Mouse (Mus musculus) hindbrain, embryonic 11.5 days (tissue): ENCODE measurements around the gene Gm42791. TPM values are rescaled to one million over a fixed set of nuclear protein-coding genes. Genes with fewer than 3 reads are reported as not detected.

Source experiments
- ATAC-seq: fragments of 200-750 bp; cut with Nextera tagmentation; 2 replicates; pipeline ENCODE4 v1.8.0; 2017; ENCODE audit warnings: mild to moderate bottlenecking, moderate TSS enrichment, moderate library complexity; ENCODE audit not compliant: low FRiP score
- DNase-seq: peaks from one replicate; pipeline ENCODE4 v3.0.0-alpha.2; 2015; ENCODE audit warnings: low spot score
- H3K27ac ChIP-seq: fragments of 300-500 bp; sonication (generic); 2 replicates; pipeline ENCODE4 v1.5.1; 2014; ENCODE audit warnings: mild to moderate bottlenecking, low read depth, low read length
- H3K27me3 ChIP-seq: fragments of 300-500 bp; sonication (generic); 2 replicates; pipeline ENCODE4 v1.6.1; 2014; ENCODE audit warnings: mild to moderate bottlenecking, low read length, moderate library complexity, mixed read lengths; ENCODE audit not compliant: control insufficient read depth, insufficient read depth
- H3K36me3 ChIP-seq: fragments of 300-500 bp; sonication (generic); 2 replicates; pipeline ENCODE4 v1.6.1; 2014; ENCODE audit warnings: mild to moderate bottlenecking, low read length, moderate library complexity, mixed read lengths; ENCODE audit not compliant: control insufficient read depth, insufficient read depth
- H3K4me1 ChIP-seq: fragments of 300-500 bp; sonication (generic); replicated peaks from 2 replicates; pipeline ENCODE4 v1.6.1; 2014; ENCODE audit warnings: low read length, mixed read lengths; ENCODE audit not compliant: control insufficient read depth, insufficient read depth
- H3K4me2 ChIP-seq: fragments of 300-500 bp; sonication (generic); replicated peaks from 2 replicates; pipeline ENCODE4 v1.6.1; 2014; ENCODE audit warnings: mild to moderate bottlenecking, low read depth, low read length
- H3K4me3 ChIP-seq: fragments of 300-500 bp; sonication (generic); 2 replicates; pipeline ENCODE4 v1.5.1; 2014; ENCODE audit warnings: low read depth, low read length
- H3K9ac ChIP-seq: fragments of 300-500 bp; sonication (generic); 2 replicates; pipeline ENCODE4 v1.6.1; 2014; ENCODE audit warnings: low read depth, low read length
- H3K9me3 ChIP-seq: fragments of 300-500 bp; sonication (generic); 2 replicates; pipeline ENCODE4 v1.6.1; 2016; ENCODE audit warnings: low read length; ENCODE audit not compliant: control insufficient read depth
- WGBS: fragments of 180-500 bp; shearing (Covaris S2); extraction: QIAGEN DNeasy Blood & Tissue Kit; methylation state at CpG from one replicate; pipeline ENCODE4 v1.1.7; 2014; 5-methylcytosine and 5-hydroxymethylcytosine counted together
- polyA plus RNA-seq: library from polyadenylated mRNA; unstranded; fragments of >200 nt; fragmentation: Nextera tagmentation; extraction: Ambion mirVana; gene quantifications from 2 replicates; pipeline ENCODE4 v1.2.1, GENCODE M21; 2014

Gm42791 gene
- polyA plus RNA-seq, 1 experiment from 2014 or later = not detected

GRCm38 (mm10) chr5:148927717-148928223 is 67.2 kb downstream of the Gm42791 start:
- DNase-seq (peak; percentile 31), ATAC-seq (no peak)
- no peaks in the 10 kb centered on the region for H3K27me3 ChIP-seq
- H3K9ac ChIP-seq = peak overlapping the region; percentile 82
- H3K27ac ChIP-seq = peak overlapping the region; percentile 95; the same call in 1 of the 2 replicates
- no peaks in the 10 kb centered on the region for H3K9me3 ChIP-seq
- WGBS = 55% methylated on average over 5 of the region's 5 CpGs
- peak overlapping the region; percentile 67 for H3K4me2 ChIP-seq
- peak overlapping the region; percentile 76 for H3K4me3 ChIP-seq
- H3K36me3 ChIP-seq = no peaks in the 10 kb centered on the region
- peaks cover 2% of the 10 kb centered on the region; the same call in 1 of the 2 replicates for H3K4me1 ChIP-seq

DNA sequence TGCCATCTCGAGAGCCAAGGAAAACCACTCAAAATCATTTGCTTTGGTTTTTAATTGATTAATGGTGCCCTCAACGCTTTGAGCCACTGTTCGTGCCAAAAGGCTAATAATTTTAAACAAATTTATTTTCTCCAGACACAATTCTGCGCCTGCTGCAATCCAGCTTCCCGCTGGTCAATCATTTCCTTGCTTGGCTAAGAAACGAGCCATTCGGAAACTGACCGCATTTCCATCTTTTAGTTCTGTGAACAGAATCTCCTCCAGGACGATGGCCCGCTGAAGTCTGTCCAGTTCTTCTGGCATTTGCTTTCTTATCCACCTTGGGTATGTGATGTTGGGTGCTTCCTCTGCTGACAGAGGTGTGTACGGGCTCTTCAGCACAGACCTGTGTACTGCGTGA is 70.4 kb downstream of the Gm42791 start:
- H3K27ac ChIP-seq = no peak overlapping the region
- no peak overlapping the region for H3K4me2 ChIP-seq
- H3K27me3 ChIP-seq = no peaks in the 10 kb centered on the region
- H3K4me3 ChIP-seq = no peak overlapping the region
- DNase-seq (no peak), ATAC-seq (no peak)
- H3K4me1 ChIP-seq = peaks cover 2% of the 10 kb centered on the region; the same call in 1 of the 2 replicates
- no peaks in the 10 kb centered on the region for H3K36me3 ChIP-seq
- H3K9me3 ChIP-seq = no peaks in the 10 kb centered on the region
- no peak overlapping the region for H3K9ac ChIP-seq
- WGBS = 95% methylated on average over 12 of the region's 12 CpGs

GRCm38 (mm10) chr5:148924051-148924450 is 70.9 kb downstream of the Gm42791 start:
- no peaks in the 10 kb centered on the region for H3K36me3 ChIP-seq
- H3K27me3 ChIP-seq = no peaks in the 10 kb centered on the region
- no peak overlapping the region for H3K27ac ChIP-seq
- no peak overlapping the region for H3K9ac ChIP-seq
- ATAC-seq (no peak), DNase-seq (no peak)
- no peak overlapping the region for H3K4me2 ChIP-seq
- WGBS = 90% methylated on average over 9 of the region's 9 CpGs
- H3K4me1 ChIP-seq = no peaks in the 10 kb centered on the region
- H3K9me3 ChIP-seq = no peaks in the 10 kb centered on the region
- no peak overlapping the region for H3K4me3 ChIP-seq

GRCm38 (mm10) chr5:148923408-148923807 is 71.5 kb downstream of the Gm42791 start:
- no peak overlapping the region for H3K27ac ChIP-seq
- no peaks in the 10 kb centered on the region for H3K36me3 ChIP-seq
- H3K4me2 ChIP-seq = no peak overlapping the region
- no peak overlapping the region for H3K4me3 ChIP-seq
- no peak overlapping the region for H3K9ac ChIP-seq
- H3K4me1 ChIP-seq = no peaks in the 10 kb centered on the region
- DNase-seq = no peak
- no peak for ATAC-seq
- H3K9me3 ChIP-seq = no peaks in the 10 kb centered on the region
- H3K27me3 ChIP-seq = no peaks in the 10 kb centered on the region
- whole genome bisulfite sequencing = 87% methylated on average over 10 of the region's 10 CpGs

GRCm38 (mm10) chr5:148922773-148923172 is 72.2 kb downstream of the Gm42791 start:
- Histone ChIP-seq H3K4me1 (no peaks in the 10 kb centered on the region), H3K9ac (no peak overlapping the region), H3K36me3 (no peaks in the 10 kb centered on the region), H3K27me3 (no peaks in the 10 kb centered on the region), H3K27ac (no peak overlapping the region), H3K4me2 (no peak overlapping the region), H3K9me3 (no peaks in the 10 kb centered on the region), H3K4me3 (no peak overlapping the region)
- no peak for DNase-seq
- 95% methylated on average over 5 of the region's 5 CpGs for WGBS
- no peak for ATAC-seq

DNA sequence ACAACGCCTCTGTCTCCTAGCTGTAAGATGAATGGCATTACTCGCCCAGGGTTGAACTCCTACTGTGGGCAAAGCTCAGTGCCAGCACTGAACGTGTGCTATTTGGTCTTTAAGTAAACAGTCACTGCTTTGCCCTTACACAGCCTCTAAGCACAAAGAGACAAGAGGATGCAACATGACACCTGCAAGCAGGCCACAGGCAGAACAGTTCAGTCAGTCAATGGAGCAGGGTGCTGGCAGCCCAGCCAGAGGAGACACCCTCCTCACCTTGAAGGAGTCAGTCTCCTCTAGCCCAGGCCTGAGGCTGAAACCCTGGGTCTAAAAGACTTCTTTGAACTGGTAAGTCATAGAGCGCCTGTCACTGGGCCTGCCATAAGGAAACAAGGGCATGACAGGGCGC is 76.9 kb downstream of the Gm42791 start:
- Histone ChIP-seq H3K9me3 (no peaks in the 10 kb centered on the region), H3K36me3 (no peaks in the 10 kb centered on the region), H3K4me3 (no peak overlapping the region), H3K27me3 (no peaks in the 10 kb centered on the region), H3K4me2 (no peak overlapping the region), H3K4me1 (no peaks in the 10 kb centered on the region), H3K27ac (no peak overlapping the region), H3K9ac (no peak overlapping the region)
- DNase-seq (no peak), ATAC-seq (no peak)
- 68% methylated on average over 5 of the region's 5 CpGs for WGBS

DNA sequence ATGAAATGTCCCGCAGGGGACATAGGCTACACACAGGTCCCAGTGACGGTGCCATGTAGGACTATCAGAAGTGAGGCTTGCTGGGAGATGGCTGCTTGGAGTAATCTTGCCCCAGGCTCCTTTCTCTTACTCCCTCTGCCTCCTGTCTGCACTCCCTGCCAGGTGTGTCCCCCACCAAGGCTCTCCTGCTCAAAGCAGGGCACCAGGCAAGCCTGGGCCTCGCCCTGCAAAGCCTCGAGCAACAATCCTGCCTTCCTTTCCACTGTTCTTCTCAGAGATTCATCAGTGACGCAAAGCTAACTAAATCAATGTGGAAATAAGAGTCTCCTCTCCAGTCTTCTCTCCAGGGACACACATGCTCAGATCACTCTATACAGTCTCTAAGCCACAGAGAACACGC is 78.2 kb downstream of the Gm42791 start:
- Histone ChIP-seq H3K9me3 (no peaks in the 10 kb centered on the region), H3K9ac (no peak overlapping the region), H3K4me2 (no peak overlapping the region), H3K4me3 (no peak overlapping the region), H3K36me3 (no peaks in the 10 kb centered on the region), H3K27me3 (no peaks in the 10 kb centered on the region), H3K27ac (no peak overlapping the region), H3K4me1 (no peaks in the 10 kb centered on the region)
- no peak for DNase-seq
- 91% methylated on average over 6 of the region's 6 CpGs for WGBS
- ATAC-seq = no peak

GRCm38 (mm10) chr5:148912262-148912661 is 82.7 kb downstream of the Gm42791 start:
- Histone ChIP-seq H3K9ac (no peak overlapping the region), H3K4me1 (peaks cover 9% of the 10 kb centered on the region; the same call in 1 of the 2 replicates), H3K36me3 (no peaks in the 10 kb centered on the region), H3K9me3 (no peaks in the 10 kb centered on the region), H3K27me3 (no peaks in the 10 kb centered on the region), H3K27ac (no peak overlapping the region), H3K4me3 (no peak overlapping the region), H3K4me2 (no peak overlapping the region)
- ATAC-seq (no peak), DNase-seq (no peak)
- WGBS = 73% methylated on average over 3 of the region's 3 CpGs

DNA sequence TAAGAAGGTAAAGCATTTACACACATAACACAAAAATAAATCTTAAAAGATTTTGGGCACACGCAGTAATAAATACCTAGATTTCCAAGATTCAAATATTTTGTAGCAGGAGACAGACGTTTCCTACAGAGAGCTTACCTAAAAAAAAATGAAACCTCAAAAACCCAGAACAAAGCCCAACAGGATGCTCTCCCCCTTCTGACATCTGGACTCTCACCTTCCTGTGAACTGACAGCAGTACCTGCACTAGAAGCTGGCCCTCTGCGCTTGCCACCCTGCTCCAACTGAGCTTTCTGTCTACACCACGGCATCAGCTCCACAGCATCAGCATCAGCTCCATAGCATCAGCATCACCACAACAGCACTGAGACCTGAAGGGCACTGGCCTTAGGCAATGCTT is 84.9 kb downstream of the Gm42791 start:
- DNase-seq (no peak), ATAC-seq (no peak)
- Histone ChIP-seq H3K36me3 (no peaks in the 10 kb centered on the region), H3K4me2 (no peak overlapping the region), H3K9me3 (no peaks in the 10 kb centered on the region), H3K4me1 (peaks cover 9% of the 10 kb centered on the region; the same call in 1 of the 2 replicates), H3K27ac (no peak overlapping the region), H3K4me3 (no peak overlapping the region), H3K27me3 (no peaks in the 10 kb centered on the region), H3K9ac (no peak overlapping the region)
- WGBS = 92% methylated on average over 4 of the region's 4 CpGs
